Comparison of ENCODE assay signal across 8 mouse cellular contexts in the genomic region with DNA sequence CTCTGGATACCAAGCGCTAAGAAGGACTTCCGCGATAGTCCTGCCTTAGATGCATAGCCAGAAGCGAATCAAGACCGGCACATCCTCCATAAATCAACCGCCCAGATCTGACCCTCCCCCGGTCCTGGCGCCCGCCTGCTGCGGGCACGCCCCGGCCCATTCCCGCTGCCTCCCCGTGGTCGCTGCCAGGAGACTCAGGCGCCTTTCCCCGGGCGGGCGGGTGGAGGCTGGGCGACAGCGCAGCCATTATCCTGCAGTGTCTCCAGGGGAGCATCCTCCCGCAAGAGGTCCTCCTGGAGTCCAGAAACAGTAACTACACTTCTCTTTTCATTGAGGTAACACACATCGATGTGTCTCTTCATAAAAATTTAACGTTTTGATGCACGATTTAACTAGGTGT. TPM values are rescaled to one million over a fixed set of nuclear protein-coding genes. Genes with fewer than 3 reads are reported as not detected.
DNase-seq lines count a peak whose midpoint lies in the region; ATAC-seq lines count a peak whose summit lies in the region.

No protein-coding gene starts in this region.

- peak overlapping the region; percentile 43 for H3K4me3 ChIP-seq in embryonic facial prominence, embryonic 13.5 days
- peak overlapping the region; percentile 38 for H3K4me3 ChIP-seq in limb, embryonic 12.5 days (replicated peaks)
- peak overlapping the region; percentile 41 for H3K4me3 ChIP-seq in midbrain, embryonic 12.5 days

- 4% methylated on average over 25 of the region's 25 CpGs for WGBS in embryonic facial prominence, embryonic 13.5 days
- WGBS in limb, embryonic 12.5 days: 2% methylated on average over 25 of the region's 25 CpGs
- 4% methylated on average over 25 of the region's 25 CpGs for WGBS in midbrain, embryonic 12.5 days

- H3K36me3 ChIP-seq in embryonic facial prominence, embryonic 13.5 days: no peaks in the 10 kb centered on the region
- H3K36me3 ChIP-seq in limb, embryonic 12.5 days: no peaks in the 10 kb centered on the region
- no peaks in the 10 kb centered on the region for H3K36me3 ChIP-seq in midbrain, embryonic 12.5 days

- H3K27ac ChIP-seq in embryonic facial prominence, embryonic 13.5 days: no peak overlapping the region
- no peak overlapping the region for H3K27ac ChIP-seq in limb, embryonic 12.5 days
- H3K27ac ChIP-seq in midbrain, embryonic 12.5 days (replicated peaks): no peak overlapping the region

- H3K9ac ChIP-seq in embryonic facial prominence, embryonic 13.5 days: peak overlapping the region; percentile 72
- peak overlapping the region; percentile 54 for H3K9ac ChIP-seq in limb, embryonic 12.5 days (replicated peaks)
- peak overlapping the region; percentile 56 for H3K9ac ChIP-seq in midbrain, embryonic 12.5 days (replicated peaks)

- peak; percentile 37 to 56 for DNase-seq in adrenal gland, postnatal 4 days (ENCODE audit: low spot score in 2 of 2)
- peak; percentile 20 for DNase-seq in heart, adult 8-10 months (ENCODE audit: low spot score)
- peak; percentile 62 for DNase-seq in kidney, adult 18-20 months
- DNase-seq in right cerebral cortex, postnatal 4 days: peak; percentile 32
- DNase-seq in adipocyte (ENCODE audit: low spot score): no peak

- H3K4me2 ChIP-seq in embryonic facial prominence, embryonic 13.5 days: peak overlapping the region; percentile 73
- peak overlapping the region; percentile 66 for H3K4me2 ChIP-seq in limb, embryonic 12.5 days
- peak overlapping the region; percentile 60 for H3K4me2 ChIP-seq in midbrain, embryonic 12.5 days (replicated peaks)

- no peaks in the 10 kb centered on the region for H3K9me3 ChIP-seq in embryonic facial prominence, embryonic 13.5 days
- 0 out of 2 replicates have a peak, but pooled peaks cover 5% of the 10 kb centered on the region for H3K9me3 ChIP-seq in limb, embryonic 12.5 days
- no peaks in the 10 kb centered on the region for H3K9me3 ChIP-seq in midbrain, embryonic 12.5 days

- peaks cover 9% of the 10 kb centered on the region; the same call in 1 of the 2 replicates for H3K4me1 ChIP-seq in embryonic facial prominence, embryonic 13.5 days
- peaks cover 6% of the 10 kb centered on the region; the same call in 1 of the 2 replicates for H3K4me1 ChIP-seq in limb, embryonic 12.5 days (replicated peaks)
- peaks cover 5% of the 10 kb centered on the region; the same call in 1 of the 2 replicates for H3K4me1 ChIP-seq in midbrain, embryonic 12.5 days

- ATAC-seq in embryonic facial prominence, embryonic 13.5 days (ENCODE audit: insufficient number of reproducible peaks, insufficient read depth, low FRiP score, low TSS enrichment, low read depth): peak; percentile 62; the same call in 1 of the 2 replicates
- ATAC-seq in limb, embryonic 12.5 days (ENCODE audit: insufficient number of reproducible peaks, insufficient read depth, low FRiP score, low TSS enrichment, low read depth): no peak
- ATAC-seq in midbrain, embryonic 12.5 days (ENCODE audit: low FRiP score, low read depth): no peak

- peaks cover 3% of the 10 kb centered on the region for H3K27me3 ChIP-seq in embryonic facial prominence, embryonic 13.5 days
- H3K27me3 ChIP-seq in limb, embryonic 12.5 days: peaks cover 27% of the 10 kb centered on the region
- peaks cover 10% of the 10 kb centered on the region; the same call in 1 of the 2 replicates for H3K27me3 ChIP-seq in midbrain, embryonic 12.5 days

RNA-seq across cellular contexts. Expression of gene Zbtb8a, which starts 28.5 kb away (rescaled TPM):
- 10 to 100 TPM; 12.2 to 14.0 TPM for total RNA-seq in adrenal gland, postnatal 4 days (2021)
- polyA plus RNA-seq in embryonic facial prominence, embryonic 13.5 days (2015; fragmentation: Nextera tagmentation; extraction: Ambion mirVana): 13.6 and 14.2 TPM in 2 replicates
- 1 to 10 TPM; 2.1 to 3.7 (median 3.1) TPM for total RNA-seq in heart, adult 8-10 months (2022)
- 12.0 and 13.0 TPM in 2 replicates for polyA plus RNA-seq in limb, embryonic 12.5 days (2016; fragmentation: Nextera tagmentation; extraction: Ambion mirVana)
- polyA plus RNA-seq in midbrain, embryonic 12.5 days (2016; fragmentation: Nextera tagmentation; extraction: Ambion mirVana): 12.1 and 12.2 TPM in 2 replicates

RNA-seq across cellular contexts. Expression of gene Zbtb8b, which starts 34.2 kb away (rescaled TPM):
- 1 to 10 TPM; 1.1 TPM for total RNA-seq in adrenal gland, postnatal 4 days (2021)
- 2.5 and 2.8 TPM in 2 replicates for polyA plus RNA-seq in embryonic facial prominence, embryonic 13.5 days (2015; fragmentation: Nextera tagmentation; extraction: Ambion mirVana)
- total RNA-seq in heart, adult 8-10 months (2022): under 1 TPM; 0.09 to 0.14 (median 0.09) TPM
- polyA plus RNA-seq in limb, embryonic 12.5 days (2016; fragmentation: Nextera tagmentation; extraction: Ambion mirVana): 1.2 and 1.4 TPM in 2 replicates
- polyA plus RNA-seq in midbrain, embryonic 12.5 days (2016; fragmentation: Nextera tagmentation; extraction: Ambion mirVana): 4.1 and 5.0 TPM in 2 replicates

RNA-seq across cellular contexts. Expression of gene Bsdc1, which starts 54.9 kb away (rescaled TPM):
- total RNA-seq in adrenal gland, postnatal 4 days (2021): 10 to 100 TPM; 55.4 TPM
- 27.6 and 29.9 TPM in 2 replicates for polyA plus RNA-seq in embryonic facial prominence, embryonic 13.5 days (2015; fragmentation: Nextera tagmentation; extraction: Ambion mirVana)
- total RNA-seq in heart, adult 8-10 months (2022): 10 to 100 TPM; 50.3 to 54.6 (median 53.3) TPM
- 24.6 and 24.9 TPM in 2 replicates for polyA plus RNA-seq in limb, embryonic 12.5 days (2016; fragmentation: Nextera tagmentation; extraction: Ambion mirVana)
- 31.9 and 33.7 TPM in 2 replicates for polyA plus RNA-seq in midbrain, embryonic 12.5 days (2016; fragmentation: Nextera tagmentation; extraction: Ambion mirVana)
